Mouse (Mus musculus) erythroblast, embryonic 14.5 days (primary cell): ENCODE measurements around the gene Ces2g. TPM values are rescaled to one million over a fixed set of nuclear protein-coding genes. Genes with fewer than 3 reads are reported as not detected.

Experiments
- H3K27me3 ChIP-seq: 2 replicates; pipeline ENCODE4 v1.6.1; 2012; ENCODE audit warnings: inconsistent platforms; ENCODE audit not compliant: control insufficient read depth
- H3K36me3 ChIP-seq: 2 replicates; pipeline ENCODE4 v1.6.1; 2012; ENCODE audit warnings: mild to moderate bottlenecking, inconsistent platforms; ENCODE audit not compliant: control insufficient read depth
- H3K4me1 ChIP-seq: 2 replicates; pipeline ENCODE4 v1.6.1; 2012; ENCODE audit warnings: inconsistent platforms; ENCODE audit not compliant: control insufficient read depth
- H3K4me3 ChIP-seq: replicated peaks from 2 replicates; pipeline ENCODE3; 2012; ENCODE audit warnings: moderate library complexity, mild to moderate bottlenecking, inconsistent platforms
- H3K9me3 ChIP-seq: 2 replicates; pipeline ENCODE4 v1.6.1; 2012; ENCODE audit warnings: low read length, inconsistent platforms, mixed read lengths; ENCODE audit not compliant: control insufficient read depth
- GATA1 ChIP-seq: IDR thresholded peaks from 2 replicates; pipeline ENCODE4 v1.6.1; 2012; ENCODE audit warnings: low read length, inconsistent platforms, mixed read lengths
- TAL1 ChIP-seq: IDR thresholded peaks from 3 replicates; pipeline ENCODE4 v1.6.1; 2012; ENCODE audit warnings: low read length, inconsistent platforms, mixed read lengths
- polyA plus RNA-seq: library from polyadenylated mRNA; stranded (reverse); fragments of >175 nt; gene quantifications from 2 replicates; pipeline ENCODE4 v1.2.3, GENCODE M21; 2012

Ces2g gene
- 1.3 and 1.7 TPM in 2 replicates for polyA plus RNA-seq

- TF ChIP-seq GATA1 = no peak
- no peak for TF ChIP-seq TAL1
Measured at GRCm38 (mm10) chr8:104961537-104961961, at the start of gene Ces2g. TSS of gene Ces2g (plus strand) at chr8:104961718.

GRCm38 (mm10) chr8:104925972-104926596 lies 35.4 kb upstream of the Ces2g start, which contains the start of gene Ces2e:
TSS of gene Ces2e (plus strand) at chr8:104926260.
- H3K4me3 ChIP-seq = no peak within 1 kb of the TSS
- H3K4me1 ChIP-seq = no peaks in the 10 kb centered on the region
- no peak for TF ChIP-seq GATA1
- no peak for TF ChIP-seq TAL1
- no peaks in the 10 kb centered on the region for H3K36me3 ChIP-seq
- no peaks in the 10 kb centered on the region; the same call in 1 of the 2 replicates for H3K27me3 ChIP-seq
- H3K9me3 ChIP-seq = peaks cover 4% of the 10 kb centered on the region; the same call in 1 of the 2 replicates

More at GRCm38 (mm10) chr8:104961537-104961961, at the start of gene Ces2g:
- H3K36me3 ChIP-seq = peaks cover 38% of the 10 kb centered on the region
- peak within 1 kb of the TSS; percentile 76 for H3K4me3 ChIP-seq
- H3K27me3 ChIP-seq = no peaks in the 10 kb centered on the region
- peaks cover 57% of the 10 kb centered on the region for H3K4me1 ChIP-seq
- no peaks in the 10 kb centered on the region for H3K9me3 ChIP-seq

- H3K9me3 ChIP-seq = no peaks in the 10 kb centered on the region
- TF ChIP-seq TAL1 = no peak
- no peak for TF ChIP-seq GATA1
- H3K4me3 ChIP-seq = no peak overlapping the region
Measured at GRCm38 (mm10) chr8:104927301-104927700, 34.2 kb upstream of the Ces2g start.

GRCm38 (mm10) chr8:104944665-104945064 lies 16.9 kb upstream of the Ces2g start:
- H3K36me3 ChIP-seq = no peaks in the 10 kb centered on the region
- peaks cover 7% of the 10 kb centered on the region for H3K4me1 ChIP-seq
- no peaks in the 10 kb centered on the region for H3K9me3 ChIP-seq
- H3K27me3 ChIP-seq = peaks cover 2% of the 10 kb centered on the region; the same call in 1 of the 2 replicates
- TF ChIP-seq TAL1 (no peak), GATA1 (no peak)
- no peak overlapping the region for H3K4me3 ChIP-seq

More at GRCm38 (mm10) chr8:104927301-104927700, 34.2 kb upstream of the Ces2g start:
- Histone ChIP-seq H3K36me3 (no peaks in the 10 kb centered on the region), H3K4me1 (no peaks in the 10 kb centered on the region), H3K27me3 (no peaks in the 10 kb centered on the region; the same call in none of the 2 replicates)

- H3K4me3 ChIP-seq = no peak within 1 kb of the TSS
- peaks cover 2% of the 10 kb centered on the region; the same call in 1 of the 2 replicates for H3K27me3 ChIP-seq
- TF ChIP-seq TAL1 (no peak), GATA1 (no peak)
- H3K4me1 ChIP-seq = peaks cover 10% of the 10 kb centered on the region
- no peaks in the 10 kb centered on the region for H3K9me3 ChIP-seq
- no peaks in the 10 kb centered on the region for H3K36me3 ChIP-seq
Measured at GRCm38 (mm10) chr8:104947056-104947455, 14.5 kb upstream of the Ces2g start, which contains the start of gene Ces2f. TSS of gene Ces2f (plus strand) at chr8:104947356.

GRCm38 (mm10) chr8:104949031-104949430 lies 12.5 kb upstream of the Ces2g start:
- H3K9me3 ChIP-seq = no peaks in the 10 kb centered on the region
- H3K4me1 ChIP-seq = peaks cover 10% of the 10 kb centered on the region
- TF ChIP-seq GATA1 (no peak), TAL1 (no peak)
- no peaks in the 10 kb centered on the region for H3K36me3 ChIP-seq
- peaks cover 2% of the 10 kb centered on the region; the same call in 1 of the 2 replicates for H3K27me3 ChIP-seq
- H3K4me3 ChIP-seq = no peak overlapping the region

GRCm38 (mm10) chr8:104962229-104962901 lies 847 bp downstream of the Ces2g start:
- Histone ChIP-seq H3K36me3 (peaks cover 46% of the 10 kb centered on the region), H3K9me3 (no peaks in the 10 kb centered on the region), H3K4me3 (peak overlapping the region; percentile 76), H3K27me3 (no peaks in the 10 kb centered on the region), H3K4me1 (peaks cover 64% of the 10 kb centered on the region)
- TF ChIP-seq GATA1 (peak; percentile 95), TAL1 (peak; percentile 93)

GRCm38 (mm10) chr8:104963375-104963894 lies 1.9 kb downstream of the Ces2g start:
- Histone ChIP-seq H3K36me3 (peaks cover 57% of the 10 kb centered on the region), H3K9me3 (no peaks in the 10 kb centered on the region), H3K27me3 (no peaks in the 10 kb centered on the region), H3K4me3 (peak overlapping the region; percentile 76), H3K4me1 (peaks cover 66% of the 10 kb centered on the region)
- TF ChIP-seq TAL1 = no peak
- TF ChIP-seq GATA1 = no peak

GRCm38 (mm10) chr8:104984126-104984525 lies 22.6 kb downstream of the Ces2g start:
- peak; percentile 23; the same call in 1 of the 3 replicates for TF ChIP-seq TAL1
- no peak for TF ChIP-seq GATA1
- Histone ChIP-seq H3K4me1 (no peaks in the 10 kb centered on the region), H3K4me3 (no peak overlapping the region), H3K27me3 (peaks cover 2% of the 10 kb centered on the region), H3K9me3 (no peaks in the 10 kb centered on the region), H3K36me3 (no peaks in the 10 kb centered on the region)
